Mouse (Mus musculus): ENCODE measurements around the gene Gpr1. TPM values are rescaled to one million over a fixed set of nuclear protein-coding genes. Genes with fewer than 3 reads are reported as not detected.
"Not testable (repeated sequence)": the region's sequence is repeated elsewhere in the genome, so short reads cannot be mapped to it uniquely, and the experiment has no call there.

Gene Gpr1
- polyA plus RNA-seq, 1 experiment from 2014 or later: not detected

- H3K4me3 ChIP-seq (ENCODE audit: low read depth, low read length): no peak overlapping the region
- H3K9me3 ChIP-seq (replicated peaks; ENCODE audit: control insufficient read depth, low read length): peaks cover 7% of the 10 kb centered on the region
- H3K4me2 ChIP-seq: no peak overlapping the region
- 38% methylated on average over 5 of the region's 5 CpGs for WGBS (ENCODE audit: insufficient replicate concordance)
- H3K36me3 ChIP-seq (ENCODE audit: control insufficient read depth, insufficient read depth, low read length): no peaks in the 10 kb centered on the region
- no peak overlapping the region for H3K9ac ChIP-seq (ENCODE audit: low read depth, low read length)
- no peaks in the 10 kb centered on the region for H3K4me1 ChIP-seq (ENCODE audit: control insufficient read depth, insufficient read depth, low read length)
- no peaks in the 10 kb centered on the region for H3K27me3 ChIP-seq (ENCODE audit: control insufficient read depth, insufficient read depth, low read length)
- no peak overlapping the region for H3K27ac ChIP-seq (ENCODE audit: low read depth, low read length)
- ATAC-seq (replicated peaks; ENCODE audit: insufficient number of reproducible peaks, low FRiP score, low TSS enrichment): no peak
Measured at GRCm38 (mm10) chr1:63195848-63196512, 18.4 kb downstream of the Gpr1 start.

- Histone ChIP-seq H3K4me2 (no peak overlapping the region), H3K27me3 (ENCODE audit: control insufficient read depth, insufficient read depth, low read length) (no peaks in the 10 kb centered on the region), H3K27ac (ENCODE audit: low read depth, low read length) (no peak overlapping the region), H3K4me1 (ENCODE audit: control insufficient read depth, insufficient read depth, low read length) (no peaks in the 10 kb centered on the region), H3K4me3 (ENCODE audit: low read depth, low read length) (no peak overlapping the region), H3K9me3 (replicated peaks; ENCODE audit: control insufficient read depth, low read length) (no peaks in the 10 kb centered on the region), H3K36me3 (ENCODE audit: control insufficient read depth, insufficient read depth, low read length) (no peaks in the 10 kb centered on the region), H3K9ac (ENCODE audit: low read depth, low read length) (no peak overlapping the region)
- no peak for ATAC-seq (replicated peaks; ENCODE audit: insufficient number of reproducible peaks, low FRiP score, low TSS enrichment)
- 72% methylated on average over 11 of the region's 11 CpGs for WGBS (ENCODE audit: insufficient replicate concordance)
Measured at GRCm38 (mm10) chr1:63192306-63193065, 21.9 kb downstream of the Gpr1 start.

- ATAC-seq (replicated peaks; ENCODE audit: insufficient number of reproducible peaks, low FRiP score, low TSS enrichment): no peak
Measured at GRCm38 (mm10) chr1:63190851-63191250, 23.5 kb downstream of the Gpr1 start.

GRCm38 (mm10) chr1:63188536-63188935, 25.8 kb downstream of the Gpr1 start:
- no peaks in the 10 kb centered on the region for H3K9me3 ChIP-seq (replicated peaks; ENCODE audit: control insufficient read depth, low read length)
- H3K27ac ChIP-seq (ENCODE audit: low read depth, low read length): no peak overlapping the region
- H3K36me3 ChIP-seq (ENCODE audit: control insufficient read depth, insufficient read depth, low read length): no peaks in the 10 kb centered on the region
- no peak for ATAC-seq (replicated peaks; ENCODE audit: insufficient number of reproducible peaks, low FRiP score, low TSS enrichment)
- no peaks in the 10 kb centered on the region for H3K27me3 ChIP-seq (ENCODE audit: control insufficient read depth, insufficient read depth, low read length)
- H3K4me3 ChIP-seq (ENCODE audit: low read depth, low read length): no peak overlapping the region
- H3K4me2 ChIP-seq: no peak overlapping the region
- 75% methylated on average over 3 of the region's 3 CpGs for WGBS (ENCODE audit: insufficient replicate concordance)
- no peak overlapping the region for H3K9ac ChIP-seq (ENCODE audit: low read depth, low read length)
- H3K4me1 ChIP-seq (ENCODE audit: control insufficient read depth, insufficient read depth, low read length): no peaks in the 10 kb centered on the region

More at GRCm38 (mm10) chr1:63190851-63191250, 23.5 kb downstream of the Gpr1 start:
- Histone ChIP-seq H3K4me1 (ENCODE audit: control insufficient read depth, insufficient read depth, low read length) (no peaks in the 10 kb centered on the region), H3K4me2 (no peak overlapping the region), H3K9me3 (replicated peaks; ENCODE audit: control insufficient read depth, low read length) (no peaks in the 10 kb centered on the region), H3K9ac (ENCODE audit: low read depth, low read length) (no peak overlapping the region), H3K27ac (ENCODE audit: low read depth, low read length) (no peak overlapping the region), H3K27me3 (ENCODE audit: control insufficient read depth, insufficient read depth, low read length) (no peaks in the 10 kb centered on the region), H3K36me3 (ENCODE audit: control insufficient read depth, insufficient read depth, low read length) (no peaks in the 10 kb centered on the region), H3K4me3 (ENCODE audit: low read depth, low read length) (no peak overlapping the region)
- WGBS (ENCODE audit: insufficient replicate concordance): 66% methylated on average over 8 of the region's 8 CpGs

- not testable (repeated sequence) for H3K27ac ChIP-seq (ENCODE audit: low read depth, low read length); ATAC-seq (replicated peaks; ENCODE audit: insufficient number of reproducible peaks, low FRiP score, low TSS enrichment); H3K36me3 ChIP-seq (ENCODE audit: control insufficient read depth, insufficient read depth, low read length); H3K9me3 ChIP-seq (replicated peaks; ENCODE audit: control insufficient read depth, low read length); H3K27me3 ChIP-seq (ENCODE audit: control insufficient read depth, insufficient read depth, low read length); H3K9ac ChIP-seq (ENCODE audit: low read depth, low read length); H3K4me2 ChIP-seq; H3K4me1 ChIP-seq (ENCODE audit: control insufficient read depth, insufficient read depth, low read length); H3K4me3 ChIP-seq (ENCODE audit: low read depth, low read length)
- WGBS (ENCODE audit: insufficient replicate concordance): 96% methylated on average over 6 of the region's 6 CpGs
Measured at GRCm38 (mm10) chr1:63185430-63185829, 28.9 kb downstream of the Gpr1 start.

GRCm38 (mm10) chr1:63182636-63183270, 31.6 kb downstream of the Gpr1 start:
- no peak overlapping the region for H3K4me3 ChIP-seq (ENCODE audit: low read depth, low read length)
- ATAC-seq (replicated peaks; ENCODE audit: insufficient number of reproducible peaks, low FRiP score, low TSS enrichment): no peak
- no peak overlapping the region for H3K27ac ChIP-seq (ENCODE audit: low read depth, low read length)
- peaks cover 15% of the 10 kb centered on the region; the same call in 1 of the 2 replicates for H3K36me3 ChIP-seq (ENCODE audit: control insufficient read depth, insufficient read depth, low read length)
- no peak overlapping the region for H3K4me2 ChIP-seq
- no peaks in the 10 kb centered on the region for H3K9me3 ChIP-seq (replicated peaks; ENCODE audit: control insufficient read depth, low read length)
- no peaks in the 10 kb centered on the region for H3K27me3 ChIP-seq (ENCODE audit: control insufficient read depth, insufficient read depth, low read length)
- H3K4me1 ChIP-seq (ENCODE audit: control insufficient read depth, insufficient read depth, low read length): peaks cover 8% of the 10 kb centered on the region
- H3K9ac ChIP-seq (ENCODE audit: low read depth, low read length): no peak overlapping the region
- WGBS (ENCODE audit: insufficient replicate concordance): 59% methylated on average over 10 of the region's 10 CpGs

GRCm38 (mm10) chr1:63182212-63182611, 32.1 kb downstream of the Gpr1 start:
- Histone ChIP-seq H3K9ac (ENCODE audit: low read depth, low read length) (no peak overlapping the region), H3K4me2 (no peak overlapping the region), H3K36me3 (ENCODE audit: control insufficient read depth, insufficient read depth, low read length) (peaks cover 15% of the 10 kb centered on the region; the same call in 1 of the 2 replicates), H3K9me3 (replicated peaks; ENCODE audit: control insufficient read depth, low read length) (no peaks in the 10 kb centered on the region), H3K27ac (ENCODE audit: low read depth, low read length) (no peak overlapping the region), H3K4me1 (ENCODE audit: control insufficient read depth, insufficient read depth, low read length) (peaks cover 10% of the 10 kb centered on the region), H3K27me3 (ENCODE audit: control insufficient read depth, insufficient read depth, low read length) (no peaks in the 10 kb centered on the region), H3K4me3 (ENCODE audit: low read depth, low read length) (no peak overlapping the region)
- 78% methylated on average over 4 of the region's 5 CpGs for WGBS (ENCODE audit: insufficient replicate concordance)
- no peak for ATAC-seq (replicated peaks; ENCODE audit: insufficient number of reproducible peaks, low FRiP score, low TSS enrichment)

- 84% methylated on average over 1 of the region's 1 CpGs for WGBS (ENCODE audit: insufficient replicate concordance)
- no peaks in the 10 kb centered on the region for H3K27me3 ChIP-seq (ENCODE audit: control insufficient read depth, insufficient read depth, low read length)
Measured at GRCm38 (mm10) chr1:63181480-63181879, 32.9 kb downstream of the Gpr1 start.

More at GRCm38 (mm10) chr1:63181480-63181879, 32.9 kb downstream of the Gpr1 start:
- H3K36me3 ChIP-seq (ENCODE audit: control insufficient read depth, insufficient read depth, low read length): peaks cover 15% of the 10 kb centered on the region; the same call in 1 of the 2 replicates
- no peak overlapping the region for H3K4me2 ChIP-seq
- peaks cover 10% of the 10 kb centered on the region for H3K4me1 ChIP-seq (ENCODE audit: control insufficient read depth, insufficient read depth, low read length)
- no peaks in the 10 kb centered on the region for H3K9me3 ChIP-seq (replicated peaks; ENCODE audit: control insufficient read depth, low read length)
- no peak for ATAC-seq (replicated peaks; ENCODE audit: insufficient number of reproducible peaks, low FRiP score, low TSS enrichment)
- H3K27ac ChIP-seq (ENCODE audit: low read depth, low read length): no peak overlapping the region
- H3K9ac ChIP-seq (ENCODE audit: low read depth, low read length): no peak overlapping the region
- no peak overlapping the region for H3K4me3 ChIP-seq (ENCODE audit: low read depth, low read length)
